Mouse (Mus musculus): ENCODE measurements at regions not wholly inside any gene's neighbourhood (a gene's known extent, or its start where the extent isn't known, plus 50 kb on each side); places are given as distances from the start of the nearest gene placed in this dataset.

DNA sequence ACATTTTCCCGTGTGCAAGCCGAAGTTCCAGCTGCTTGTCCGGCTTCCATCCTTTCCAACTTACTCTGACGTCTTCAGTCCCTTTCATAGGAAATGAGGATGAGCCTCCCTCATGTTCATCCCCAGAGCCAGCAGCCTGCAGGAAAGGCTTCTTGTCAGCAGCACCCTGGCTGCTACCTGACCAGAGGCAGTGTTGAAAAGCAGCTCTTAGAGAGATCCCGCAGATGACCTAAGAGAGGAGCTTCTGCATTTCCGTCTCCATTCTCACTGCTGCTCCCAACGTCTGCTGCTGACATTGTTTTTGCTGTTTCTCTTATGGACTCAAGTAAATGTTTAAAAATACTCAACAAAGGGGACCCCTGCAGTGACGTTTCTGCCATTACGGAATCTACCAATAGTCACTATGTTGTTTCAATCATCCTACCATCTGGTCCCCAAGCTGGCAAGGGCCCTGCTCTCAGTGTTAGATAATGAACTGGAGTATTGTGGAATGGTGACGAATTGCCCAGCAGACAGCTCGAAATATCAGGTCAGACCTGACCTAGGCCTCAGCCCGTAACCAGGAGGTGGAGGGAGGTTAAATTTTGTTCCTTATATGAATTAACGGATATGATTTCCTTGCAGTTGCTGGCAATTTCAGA is 151.0 kb upstream of the Paip1 start:
- dilution Hi-C loops (cut with MboI; ENCODE audit: extremely low pct_ligation_motif_present, extremely low pct_unique_long_range_greater_than_20kb, low sequenced_read_pairs) = no loop called here
- in situ Hi-C loops (cut with MboI; ENCODE audit: low pct_ligation_motif_present, low pct_unique_long_range_greater_than_20kb, low sequenced_read_pairs) = no loop called here

DNA sequence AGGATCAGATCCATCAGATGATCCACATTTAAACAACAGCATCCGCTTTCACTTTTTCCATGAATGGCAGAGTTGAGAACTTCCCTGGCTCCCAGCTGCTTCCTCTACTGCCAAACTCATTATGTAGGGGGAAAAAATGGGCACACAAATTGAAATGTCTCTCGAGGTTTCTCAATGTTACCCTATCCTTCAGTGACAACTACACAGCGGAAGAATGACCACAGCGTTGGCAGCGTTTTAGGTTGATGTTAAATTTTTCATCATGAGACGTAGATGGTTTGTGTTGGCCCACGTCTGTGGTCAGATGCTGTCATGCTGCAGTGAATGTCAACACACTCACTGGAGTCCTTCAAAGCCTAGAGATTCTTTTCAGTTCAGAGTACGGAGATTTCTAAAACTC is 149.0 kb upstream of the Paip1 start:
- Histone ChIP-seq H3K27ac (ENCODE audit: insufficient read depth, low read depth) (no peak overlapping the region), H3K9ac (ENCODE audit: insufficient read depth, low read depth) (no peak overlapping the region), H3K4me1 (ENCODE audit: control insufficient read depth in 1 of 2, insufficient read depth in 2 of 2) (no peaks in the 10 kb centered on the region; a peak in 1 of 4 replicates), H3K9me3 (replicated peaks; ENCODE audit: low read length) (no peaks in the 10 kb centered on the region), H3K79me2 (replicated peaks; ENCODE audit: control insufficient read depth, extremely low read depth, insufficient read depth, poor library complexity, severe bottlenecking) (no peaks in the 10 kb centered on the region), H3K36me3 (replicated peaks in 1 of 2; ENCODE audit: control insufficient read depth in 1 of 2, insufficient read depth in 1 of 2, low read length in 1 of 2) (no peaks in the 10 kb centered on the region), H3K27me3 (replicated peaks) (no peaks in the 10 kb centered on the region), H3K4me3 (replicated peaks in 1 of 3; ENCODE audit: low read depth in 2 of 3, low read length in 2 of 3, poor library complexity in 1 of 3) (no peak overlapping the region), H3K4me2 (ENCODE audit: insufficient read depth, low read depth, poor library complexity, severe bottlenecking) (no peak overlapping the region)
- dilution Hi-C loops (cut with MboI; ENCODE audit: extremely low pct_ligation_motif_present, extremely low pct_unique_long_range_greater_than_20kb, low sequenced_read_pairs) (no loop called here), in situ Hi-C loops (cut with MboI; ENCODE audit: low pct_ligation_motif_present, low pct_unique_long_range_greater_than_20kb, low sequenced_read_pairs) (no loop called here)
- TF ChIP-seq POLR2A (IDR thresholded peaks at IDR 0.05; ENCODE audit: low read depth, low read length) (no peak), NRF1 (IDR thresholded peaks at IDR 0.05; ENCODE audit: low read depth, low read length) (no peak)
- no peak for DNase-seq (ENCODE audit: extremely low read depth)

More for the DNA sequence above, 151.0 kb upstream of the Paip1 start:
- Histone ChIP-seq H3K79me2 (replicated peaks; ENCODE audit: control insufficient read depth, extremely low read depth, insufficient read depth, poor library complexity, severe bottlenecking) (no peaks in the 10 kb centered on the region), H3K9me3 (replicated peaks; ENCODE audit: low read length) (no peaks in the 10 kb centered on the region), H3K4me2 (ENCODE audit: insufficient read depth, low read depth, poor library complexity, severe bottlenecking) (no peak overlapping the region), H3K36me3 (replicated peaks in 1 of 2; ENCODE audit: control insufficient read depth in 1 of 2, insufficient read depth in 1 of 2, low read length in 1 of 2) (no peaks in the 10 kb centered on the region), H3K27me3 (replicated peaks) (no peaks in the 10 kb centered on the region), H3K9ac (ENCODE audit: insufficient read depth, low read depth) (no peak overlapping the region), H3K4me1 (ENCODE audit: control insufficient read depth in 1 of 2, insufficient read depth in 2 of 2) (no peaks in the 10 kb centered on the region; a peak in 1 of 4 replicates), H3K27ac (ENCODE audit: insufficient read depth, low read depth) (no peak overlapping the region), H3K4me3 (replicated peaks in 1 of 3; ENCODE audit: low read depth in 2 of 3, low read length in 2 of 3, poor library complexity in 1 of 3) (no peak overlapping the region)
- no peak for TF ChIP-seq CHD1 (IDR thresholded peaks at IDR 0.05; ENCODE audit: low read depth, low read length)
- no peak for TF ChIP-seq RAD21 (IDR thresholded peaks at IDR 0.05; ENCODE audit: low read depth, low read length)
- no peak for TF ChIP-seq ZKSCAN1 (IDR thresholded peaks at IDR 0.05; ENCODE audit: borderline replicate concordance, low read depth, low read length)
- TF ChIP-seq MYC (IDR thresholded peaks at IDR 0.05; ENCODE audit: low read depth, low read length) = no peak
- TF ChIP-seq ELF1 (IDR thresholded peaks at IDR 0.05; ENCODE audit: low read depth, low read length) = no peak
- TF ChIP-seq EP300 (IDR thresholded peaks at IDR 0.05; ENCODE audit: low read length) = no peak
- no peak for TF ChIP-seq MXI1 (IDR thresholded peaks at IDR 0.05; ENCODE audit: low read depth, low read length)
- TF ChIP-seq MAZ (IDR thresholded peaks at IDR 0.05; ENCODE audit: low read depth, low read length) = no peak
- no peak for TF ChIP-seq POLR2A (IDR thresholded peaks at IDR 0.05; ENCODE audit: low read depth, low read length)
- TF ChIP-seq PAX5 (IDR thresholded peaks at IDR 0.05; ENCODE audit: low read length) = no peak
- no peak for DNase-seq (ENCODE audit: extremely low read depth)

DNA sequence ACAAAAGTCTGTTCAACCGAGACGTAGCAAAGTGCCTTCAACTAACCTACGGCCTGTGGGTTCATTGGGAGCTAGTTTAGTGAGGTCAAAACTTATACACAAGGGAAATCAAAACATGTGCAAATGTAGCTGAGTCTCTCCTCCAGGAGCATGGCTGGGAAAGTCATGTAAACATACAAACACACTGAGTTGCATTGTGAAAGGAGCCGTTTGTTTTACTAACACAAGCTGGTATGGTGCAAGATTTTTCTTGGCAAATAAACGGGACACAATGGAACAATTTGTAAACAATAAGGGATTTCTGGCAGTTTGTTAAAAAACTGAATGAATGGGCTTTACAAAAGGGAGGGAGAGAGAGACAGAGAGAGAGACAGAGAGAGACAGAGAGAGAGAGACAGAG is 147.8 kb upstream of the Paip1 start:
- H3K27ac ChIP-seq (ENCODE audit: insufficient read depth, low read depth) = no peak overlapping the region
- no peak overlapping the region for H3K4me3 ChIP-seq (replicated peaks in 1 of 3; ENCODE audit: low read depth in 2 of 3, low read length in 2 of 3, poor library complexity in 1 of 3)
- dilution Hi-C loops (cut with MboI; ENCODE audit: extremely low pct_ligation_motif_present, extremely low pct_unique_long_range_greater_than_20kb, low sequenced_read_pairs) (no loop called here), in situ Hi-C loops (cut with MboI; ENCODE audit: low pct_ligation_motif_present, low pct_unique_long_range_greater_than_20kb, low sequenced_read_pairs) (no loop called here)
- H3K9me3 ChIP-seq (replicated peaks; ENCODE audit: low read length) = no peaks in the 10 kb centered on the region
- no peaks in the 10 kb centered on the region for H3K27me3 ChIP-seq (replicated peaks)
- no peaks in the 10 kb centered on the region for H3K36me3 ChIP-seq (replicated peaks in 1 of 2; ENCODE audit: control insufficient read depth in 1 of 2, insufficient read depth in 1 of 2, low read length in 1 of 2)
- no peak overlapping the region for H3K9ac ChIP-seq (ENCODE audit: insufficient read depth, low read depth)
- no peaks in the 10 kb centered on the region for H3K79me2 ChIP-seq (replicated peaks; ENCODE audit: control insufficient read depth, extremely low read depth, insufficient read depth, poor library complexity, severe bottlenecking)
- H3K4me1 ChIP-seq (ENCODE audit: control insufficient read depth in 1 of 2, insufficient read depth in 2 of 2) = no peaks in the 10 kb centered on the region; a peak in 1 of 4 replicates
- no peak for TF ChIP-seq ZMIZ1 (IDR thresholded peaks at IDR 0.05; ENCODE audit: low read depth, low read length)
- no peak for TF ChIP-seq RCOR1 (conservative IDR thresholded peaks at IDR 0.05; ENCODE audit: low read depth, low read length)
- no peak for TF ChIP-seq TBP (conservative IDR thresholded peaks at IDR 0.05; ENCODE audit: low read depth, low read length)
- TF ChIP-seq RAD21 (IDR thresholded peaks at IDR 0.05; ENCODE audit: low read depth, low read length) = no peak
- TF ChIP-seq ELF1 (IDR thresholded peaks at IDR 0.05; ENCODE audit: low read depth, low read length) = no peak
- TF ChIP-seq BHLHE40 (IDR thresholded peaks at IDR 0.05; ENCODE audit: low read depth, low read length) = no peak
- no peak for TF ChIP-seq ZC3H11A (IDR thresholded peaks at IDR 0.05; ENCODE audit: low read depth, low read length)
- no peak for TF ChIP-seq SIN3A (IDR thresholded peaks at IDR 0.05; ENCODE audit: low read length)
- TF ChIP-seq CHD1 (IDR thresholded peaks at IDR 0.05; ENCODE audit: low read depth, low read length) = no peak
- no peak for TF ChIP-seq HCFC1 (IDR thresholded peaks at IDR 0.05; ENCODE audit: low read depth, low read length)
- no peak for TF ChIP-seq MYC (IDR thresholded peaks at IDR 0.05; ENCODE audit: low read depth, low read length)
- no peak for TF ChIP-seq NRF1 (IDR thresholded peaks at IDR 0.05; ENCODE audit: low read depth, low read length)
- no peak for TF ChIP-seq PAX5 (IDR thresholded peaks at IDR 0.05; ENCODE audit: low read length)
- no peak for TF ChIP-seq MAFK (IDR thresholded peaks at IDR 0.05; ENCODE audit: insufficient replicate concordance, low read length)
- TF ChIP-seq JUN (IDR thresholded peaks at IDR 0.05; ENCODE audit: insufficient read depth, low read depth, low read length) = no peak
- no peak for TF ChIP-seq MXI1 (IDR thresholded peaks at IDR 0.05; ENCODE audit: low read depth, low read length)
- TF ChIP-seq USF2 (conservative IDR thresholded peaks at IDR 0.05; ENCODE audit: low read depth, low read length) = no peak
- no peak for TF ChIP-seq MEF2A (IDR thresholded peaks at IDR 0.05; ENCODE audit: borderline replicate concordance, low read depth, low read length)
- no peak for TF ChIP-seq UBTF (IDR thresholded peaks at IDR 0.05; ENCODE audit: low read depth, low read length)
- no peak for DNase-seq (ENCODE audit: extremely low read depth)
- no peak overlapping the region for H3K4me2 ChIP-seq (ENCODE audit: insufficient read depth, low read depth, poor library complexity, severe bottlenecking)
